Mouse (Mus musculus): ENCODE data around the gene Macf1. TPM values are rescaled to one million over a fixed set of nuclear protein-coding genes. Genes with fewer than 3 reads are reported as not detected.
A peak's percentile ranks its signal among the peaks of the same experiment; 100 is the strongest.
"Not testable (repeated sequence)": the region's sequence is repeated elsewhere in the genome, so short reads cannot be mapped to it uniquely, and the experiment has no call there.

Gene Macf1
- total RNA-seq, 4 experiments from 2014 or later: 214 to 262 (median 235) TPM

DNA sequence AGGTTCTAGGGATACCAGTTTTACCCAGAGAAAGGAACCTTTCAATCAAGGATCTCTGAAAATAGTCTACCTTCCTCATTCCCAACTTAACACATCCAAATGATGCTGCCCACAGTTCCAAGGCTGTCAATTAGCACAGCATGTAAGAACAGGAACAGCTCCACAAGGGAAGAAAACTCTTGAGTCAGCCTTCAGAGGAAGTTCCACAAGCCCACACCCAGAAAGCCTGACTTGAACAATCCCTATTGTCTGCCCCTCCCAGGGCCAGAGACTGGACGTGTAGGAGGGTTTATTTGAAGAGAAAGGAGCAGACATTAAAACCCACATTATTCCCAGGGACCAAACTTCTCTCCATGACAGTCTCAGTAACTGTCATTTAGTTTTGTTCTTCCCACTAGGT lies 48.7 kb downstream of the Macf1 start:
- DNase-seq (ENCODE audit: low spot score in 2 of 2): no peak

DNA sequence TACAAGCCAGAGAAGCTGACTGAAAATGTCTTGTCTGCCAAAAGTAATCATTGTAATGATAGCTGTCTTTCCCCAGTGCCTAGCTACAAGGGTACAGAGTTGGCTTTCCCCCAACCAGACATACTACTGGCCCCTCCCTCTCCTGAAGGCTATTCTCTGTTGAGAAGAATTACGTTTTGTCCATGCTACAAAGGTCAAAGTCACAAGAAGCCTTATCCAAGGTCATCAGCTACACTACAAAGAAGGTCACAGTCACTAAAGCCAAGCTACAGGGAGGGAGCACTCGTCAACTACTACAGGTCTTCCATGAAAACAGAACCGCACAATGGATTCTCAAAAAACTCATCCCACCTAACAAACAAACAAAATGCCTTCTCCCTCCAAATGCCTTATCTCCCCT lies 49.7 kb downstream of the Macf1 start:
- DNase-seq (ENCODE audit: low spot score in 2 of 2): no peak

DNA sequence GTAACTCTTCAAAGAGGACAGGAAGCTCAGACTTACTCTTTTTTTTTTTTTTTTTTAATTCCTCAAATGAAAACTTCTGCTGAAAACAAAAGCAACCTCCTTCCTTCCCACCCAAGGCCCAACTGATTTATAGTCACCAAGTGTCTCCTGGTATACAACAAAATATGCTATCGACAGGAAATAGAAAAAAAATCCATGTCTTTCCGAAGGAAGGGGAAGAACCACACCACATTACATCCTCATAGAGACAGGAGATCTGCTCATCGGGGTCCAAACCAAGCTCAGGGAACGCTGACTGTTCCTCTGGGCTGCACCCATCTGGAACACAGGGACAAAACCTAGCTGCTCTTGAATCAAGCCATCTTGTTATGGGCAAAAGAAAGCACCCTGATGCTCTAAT lies 50.3 kb downstream of the Macf1 start:
- no peak for DNase-seq (ENCODE audit: low spot score in 2 of 2)

DNA sequence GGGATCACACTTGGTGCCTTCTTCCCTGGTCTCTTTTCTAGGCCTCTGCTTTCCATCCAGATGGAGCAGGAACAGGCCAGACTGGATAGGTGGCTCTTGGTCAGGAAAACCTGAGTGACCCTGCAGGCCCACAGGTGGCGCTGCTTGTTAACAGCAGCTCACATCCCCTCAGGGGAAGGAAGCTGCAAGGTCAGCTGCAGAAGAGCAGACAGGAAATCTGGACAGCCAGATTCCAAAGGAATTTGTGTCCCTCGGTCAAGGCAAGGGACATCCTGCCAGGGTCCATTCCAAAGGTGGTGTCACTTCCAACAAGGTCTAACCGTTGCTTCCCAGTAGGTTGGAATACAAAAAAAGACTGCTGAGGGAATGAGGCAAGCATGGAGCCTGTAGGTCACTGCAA lies 50.8 kb downstream of the Macf1 start:
- no peak for DNase-seq (ENCODE audit: low spot score in 2 of 2)

DNA sequence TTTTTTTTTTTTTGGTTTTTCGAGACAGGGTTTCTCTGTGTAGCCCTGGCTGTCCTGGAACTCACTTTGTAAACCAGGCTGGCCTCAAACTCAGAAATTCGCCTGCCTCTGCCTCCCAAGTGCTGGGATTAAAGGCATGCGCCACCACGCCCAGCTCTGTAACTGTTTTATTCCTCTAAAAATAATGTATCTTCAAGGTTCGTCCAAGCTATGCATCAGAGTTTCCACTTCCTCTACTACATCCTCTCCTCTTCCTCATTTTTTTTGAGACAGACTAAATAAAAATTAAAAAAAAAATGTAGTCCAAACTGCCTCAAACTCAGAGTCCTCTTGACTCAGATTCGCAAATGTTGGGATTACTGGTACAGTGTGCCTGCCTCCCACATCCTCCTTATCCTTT lies 52.0 kb downstream of the Macf1 start:
- not testable (repeated sequence) for DNase-seq (ENCODE audit: low spot score in 2 of 2)

DNA sequence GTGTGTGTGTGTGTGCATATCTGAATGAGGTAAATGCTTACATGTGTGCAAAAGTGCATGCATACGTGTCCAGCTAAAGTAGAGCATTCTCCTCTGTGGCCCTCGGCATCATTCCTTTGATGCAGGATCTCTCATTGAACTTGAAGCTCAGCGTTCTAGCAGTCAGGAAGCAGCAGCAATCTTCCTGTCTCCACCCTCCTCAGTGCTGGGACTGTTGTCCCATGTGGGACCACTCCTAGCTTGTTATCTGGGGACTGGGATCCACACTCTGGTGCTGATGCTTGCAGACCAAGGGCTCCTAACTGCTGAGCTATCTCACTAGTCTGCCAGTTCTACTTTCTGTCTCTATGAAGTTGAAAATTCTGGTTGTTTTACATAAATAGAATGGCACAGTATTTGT lies 52.5 kb downstream of the Macf1 start:
- DNase-seq (ENCODE audit: low spot score in 2 of 2): no peak

DNA sequence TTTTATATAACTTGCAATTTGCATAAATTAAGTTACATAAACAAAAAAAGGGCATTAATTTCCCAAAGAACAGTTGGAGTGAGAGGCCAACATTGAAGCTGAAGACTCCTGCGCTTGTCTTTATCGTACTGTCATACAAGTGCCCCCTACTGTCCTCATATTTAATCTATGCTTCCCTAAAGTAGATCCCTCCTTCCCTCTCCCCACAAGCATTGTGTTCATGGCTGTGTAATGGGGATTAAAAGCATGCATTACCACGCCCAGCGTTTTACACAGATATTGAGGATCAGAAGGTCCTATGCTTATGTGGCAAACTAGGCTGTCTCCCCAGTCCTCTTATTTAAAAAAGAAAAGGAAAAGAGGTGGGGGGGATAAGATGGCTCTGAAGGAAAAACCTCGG lies 56.5 kb downstream of the Macf1 start:
- DNase-seq (ENCODE audit: low spot score in 2 of 2): no peak

DNA sequence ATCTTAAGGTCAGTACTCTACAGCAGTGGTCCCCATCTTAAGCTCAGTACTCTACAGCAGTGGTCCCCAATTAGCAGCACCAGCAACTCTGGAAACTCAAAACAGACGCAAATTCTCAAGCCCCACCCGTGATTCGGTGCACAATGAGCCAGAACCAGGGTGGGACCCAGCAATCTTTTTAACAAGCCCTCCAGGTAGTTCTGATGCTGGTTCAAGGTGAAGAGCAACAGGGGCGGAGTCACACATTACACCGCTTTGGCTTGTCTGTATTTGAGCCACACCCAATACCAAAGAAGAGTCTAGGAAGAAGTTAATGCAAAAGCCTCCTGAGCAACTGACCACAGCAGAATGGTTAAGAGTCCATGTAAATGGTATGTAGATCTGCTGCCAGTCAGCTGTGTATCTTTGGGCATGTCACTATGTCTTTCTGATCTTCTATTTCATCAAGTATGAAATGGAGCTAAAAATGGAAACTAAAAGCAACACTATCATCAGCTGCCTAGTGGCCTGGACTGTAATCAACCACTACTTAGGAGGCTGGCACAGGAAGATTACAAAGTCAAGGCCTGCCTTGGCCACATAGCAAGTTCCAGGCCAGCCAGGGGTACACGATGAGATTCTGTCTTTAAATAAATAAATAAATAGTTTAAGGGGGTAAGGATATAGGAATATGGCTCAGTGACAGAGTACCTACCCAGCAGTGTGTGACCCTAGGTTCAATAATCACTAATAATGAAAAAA lies 58.7 kb downstream of the Macf1 start:
- DNase-seq (ENCODE audit: low spot score in 2 of 2): no peak

DNA sequence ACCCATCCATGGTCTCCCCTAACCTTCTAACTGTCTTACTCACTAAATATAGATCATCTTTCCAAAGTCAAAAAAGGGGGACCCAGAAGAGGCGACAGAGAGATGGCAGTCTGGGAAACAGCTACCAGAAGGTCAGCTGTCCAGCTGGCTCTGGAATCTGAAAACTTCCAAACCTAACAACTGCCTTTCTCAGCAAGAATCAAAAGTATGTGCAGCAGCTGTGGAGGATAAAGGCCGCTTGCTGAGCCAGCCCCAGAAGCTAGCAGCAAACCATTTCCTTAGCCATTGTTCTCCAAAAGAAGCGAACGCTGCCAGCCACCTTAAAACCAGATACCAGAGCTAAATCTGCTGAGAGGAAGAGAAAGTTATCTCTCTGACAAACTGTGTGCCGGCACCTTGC lies 59.7 kb downstream of the Macf1 start:
- DNase-seq (ENCODE audit: low spot score in 2 of 2): no peak

DNA sequence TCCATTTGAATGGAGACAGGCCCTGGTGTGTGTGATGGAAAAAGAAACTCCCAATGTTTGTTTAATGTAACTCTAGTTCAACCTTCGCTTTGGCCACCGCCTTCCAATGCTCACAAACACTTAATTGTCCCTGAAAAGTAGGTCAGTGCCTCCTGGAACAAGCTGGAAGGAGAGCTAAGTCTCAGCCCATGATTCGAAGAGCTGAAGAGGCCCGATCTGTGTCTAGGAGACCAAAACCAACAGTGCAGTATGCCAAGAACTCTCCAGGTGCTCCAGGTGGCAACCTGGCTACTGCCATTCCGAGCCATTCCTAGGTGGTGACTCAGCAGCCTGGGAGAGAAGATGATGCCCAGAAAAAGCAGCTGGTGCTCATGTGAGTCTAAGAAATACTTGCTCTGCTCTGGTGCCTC lies 60.4 kb downstream of the Macf1 start:
- no peak for DNase-seq (ENCODE audit: low spot score in 2 of 2)

DNA sequence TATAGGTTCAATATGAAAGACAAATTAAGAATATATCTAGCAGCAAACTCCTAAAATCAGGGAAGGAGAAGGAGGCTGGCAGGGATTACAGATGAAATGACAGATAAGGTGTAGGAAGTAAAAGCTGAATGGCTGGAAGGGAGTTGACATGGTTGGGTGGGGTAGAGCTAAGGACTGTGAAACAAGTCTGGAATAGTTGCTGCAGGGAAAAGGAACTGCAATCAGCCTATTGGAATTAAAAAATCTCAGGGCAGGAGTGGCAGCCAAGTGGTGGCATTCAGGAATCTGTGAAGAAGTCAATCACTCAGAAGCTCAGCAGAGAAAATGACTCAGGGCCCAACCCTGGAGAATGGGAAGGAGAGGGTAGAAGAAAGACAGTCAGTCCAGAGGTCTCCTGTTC lies 62.4 kb downstream of the Macf1 start:
- DNase-seq (ENCODE audit: low spot score in 2 of 2): no peak

DNA sequence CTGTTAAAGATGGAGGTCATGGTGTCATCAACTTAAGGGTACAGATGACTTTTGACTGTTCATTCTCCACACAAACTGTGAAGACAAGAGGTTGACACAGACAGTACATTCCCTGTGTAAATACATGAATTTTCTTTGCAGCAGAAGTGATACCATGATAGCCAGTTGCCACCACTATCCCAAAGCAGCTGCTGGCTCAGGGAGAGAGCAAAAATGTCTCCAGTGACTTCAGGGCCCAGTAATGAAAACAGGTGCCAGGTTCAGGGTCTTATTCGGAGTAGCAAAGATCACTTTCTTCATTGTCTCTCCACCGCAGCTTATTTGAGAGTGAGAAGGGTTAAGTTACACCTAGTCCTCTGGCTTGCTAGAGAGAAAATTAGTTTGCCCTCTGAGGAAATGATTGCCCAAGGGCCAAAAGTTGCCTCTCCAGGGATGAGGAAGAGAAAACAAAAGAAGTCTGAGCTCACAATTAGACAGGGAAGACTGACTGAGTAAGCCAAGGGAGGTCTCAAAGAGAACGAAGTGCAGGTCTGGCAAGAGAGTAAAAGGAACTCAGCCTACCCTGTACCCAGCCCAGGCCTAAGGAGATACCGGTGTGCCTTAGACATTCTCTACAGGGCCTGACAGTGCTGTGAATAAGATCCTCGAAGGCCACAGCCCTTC lies 66.3 kb downstream of the Macf1 start:
- DNase-seq (ENCODE audit: low spot score in 2 of 2): no peak

DNA sequence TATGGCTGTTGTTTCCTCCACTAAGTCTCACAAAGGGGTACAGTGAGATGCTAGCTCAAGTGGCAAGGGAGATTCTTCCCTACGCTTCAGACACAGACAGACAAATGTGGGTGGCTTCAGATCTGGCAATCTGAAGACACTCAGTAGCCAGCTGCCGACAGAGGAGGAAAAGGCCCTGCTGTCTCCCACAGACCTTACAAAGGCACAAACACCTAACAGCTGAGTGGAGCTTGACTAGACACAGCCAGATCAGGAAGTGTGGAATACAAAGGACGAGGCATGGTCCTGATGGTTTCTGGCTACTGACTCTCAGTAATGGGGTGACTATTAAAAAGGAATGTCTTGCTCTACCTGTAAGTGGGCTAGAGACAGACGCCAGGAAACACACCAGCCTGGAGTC lies 67.2 kb downstream of the Macf1 start:
- DNase-seq (ENCODE audit: low spot score in 2 of 2): peak in 1 of 2 experiments; percentile 26

DNA sequence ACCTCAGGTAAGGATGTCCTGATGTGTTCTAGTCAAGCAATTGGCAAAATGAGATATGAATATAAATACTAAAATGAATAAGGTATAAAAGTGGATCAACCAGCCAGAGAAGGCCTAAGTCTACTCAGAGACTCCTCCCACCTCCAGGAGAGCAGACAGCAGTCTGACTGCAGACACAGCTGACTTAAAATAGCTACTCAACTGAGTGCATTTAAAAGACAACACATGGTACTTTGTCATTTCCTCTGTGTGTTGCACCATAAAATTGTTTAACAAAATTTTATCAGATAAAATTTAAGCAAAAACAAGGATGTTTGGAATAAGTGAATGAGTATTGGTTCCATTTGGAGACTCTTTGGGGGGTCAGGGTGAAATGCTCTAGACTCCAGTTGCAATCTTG lies 67.7 kb downstream of the Macf1 start:
- DNase-seq (ENCODE audit: low spot score in 2 of 2): no peak

DNA sequence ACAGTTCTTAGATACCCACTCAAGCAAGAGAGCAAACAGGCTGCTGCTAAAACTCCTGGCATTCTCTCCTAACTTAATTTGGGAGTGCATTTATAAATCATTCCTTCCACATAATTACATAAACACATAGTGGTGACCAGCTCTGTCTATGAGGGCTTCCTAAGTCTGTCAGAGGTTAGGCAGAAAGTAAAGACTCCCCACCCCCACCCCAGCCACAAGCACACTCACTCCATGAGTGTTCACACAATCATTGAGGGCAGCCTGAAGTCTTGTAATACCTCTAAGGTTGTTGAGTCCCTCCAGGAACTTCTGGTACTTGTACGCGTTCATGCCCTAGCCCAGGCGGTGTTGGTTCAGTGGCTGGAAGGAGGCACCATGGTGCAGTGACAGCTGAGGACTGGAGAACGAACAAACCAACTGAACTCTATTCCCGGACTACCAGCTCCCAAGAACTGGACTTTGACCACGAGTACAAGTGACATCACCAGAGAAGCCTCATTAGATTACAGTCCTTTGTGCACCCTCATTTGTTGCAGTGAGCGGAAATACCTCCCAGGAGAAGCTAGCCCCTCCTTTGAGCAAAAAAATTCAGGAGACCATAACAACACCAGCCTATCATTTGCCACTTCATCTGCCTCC lies 70.7 kb downstream of the Macf1 start:
- DNase-seq (ENCODE audit: low spot score in 2 of 2): no peak

DNA sequence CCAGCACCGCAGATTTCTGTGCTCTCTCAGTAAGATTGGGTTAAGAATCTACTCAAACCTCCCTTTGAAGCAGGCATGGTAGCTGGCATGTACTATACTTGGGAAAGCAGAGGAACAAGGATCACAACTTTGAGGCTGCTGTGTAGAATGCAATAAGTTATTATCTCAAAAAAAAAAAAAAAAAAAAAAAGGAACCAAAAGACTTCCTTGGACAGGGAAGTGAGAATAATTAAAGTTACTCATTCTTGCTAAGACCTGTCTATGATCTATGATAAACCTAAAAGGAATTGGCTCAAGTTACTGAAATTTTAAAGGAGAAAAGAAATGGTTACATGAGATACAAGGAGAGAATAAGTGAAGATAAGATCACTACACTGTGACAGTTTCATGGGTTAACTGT lies 72.2 kb downstream of the Macf1 start:
- no peak for DNase-seq (ENCODE audit: low spot score in 2 of 2)

DNA sequence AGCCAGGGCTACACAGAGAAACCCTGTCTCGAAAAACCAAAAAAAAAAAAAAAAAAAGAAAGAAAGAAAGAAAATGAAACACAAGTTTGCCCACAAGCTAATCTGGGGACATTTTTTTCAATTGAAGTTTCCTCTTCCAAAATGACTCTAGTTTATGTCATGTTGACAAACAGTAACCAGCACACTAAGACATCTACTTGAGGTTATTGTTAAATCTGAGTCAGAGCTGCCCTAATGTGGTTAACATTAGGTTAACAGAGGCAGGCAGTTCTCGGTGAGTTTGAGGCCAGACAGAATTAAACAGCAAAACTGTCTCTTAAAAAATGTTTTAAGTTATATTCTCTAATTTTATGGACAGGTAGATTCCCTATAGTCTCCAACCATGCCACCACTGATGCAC lies 72.9 kb downstream of the Macf1 start:
- no peak for DNase-seq (ENCODE audit: low spot score in 2 of 2)

DNA sequence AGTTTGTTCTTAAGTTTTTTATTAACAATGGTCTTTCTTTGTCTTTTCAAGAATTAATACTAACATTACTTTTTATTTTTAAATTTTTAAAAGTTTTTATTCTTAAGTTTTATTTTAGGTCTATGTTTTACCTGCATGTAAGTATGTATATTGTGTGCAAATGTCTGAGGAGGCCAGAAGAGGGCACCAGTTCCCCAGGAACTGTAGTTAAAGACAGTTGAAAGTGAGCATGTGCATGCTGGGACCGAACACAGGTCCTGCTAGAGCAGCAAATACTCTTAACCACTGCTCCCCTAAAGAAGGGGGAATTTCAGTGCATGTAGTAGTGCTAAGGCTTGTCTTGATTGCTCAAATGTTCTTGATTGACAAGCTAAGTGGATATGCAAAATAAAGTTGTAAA lies 77.0 kb downstream of the Macf1 start:
- DNase-seq (ENCODE audit: low spot score in 2 of 2): no peak

DNA sequence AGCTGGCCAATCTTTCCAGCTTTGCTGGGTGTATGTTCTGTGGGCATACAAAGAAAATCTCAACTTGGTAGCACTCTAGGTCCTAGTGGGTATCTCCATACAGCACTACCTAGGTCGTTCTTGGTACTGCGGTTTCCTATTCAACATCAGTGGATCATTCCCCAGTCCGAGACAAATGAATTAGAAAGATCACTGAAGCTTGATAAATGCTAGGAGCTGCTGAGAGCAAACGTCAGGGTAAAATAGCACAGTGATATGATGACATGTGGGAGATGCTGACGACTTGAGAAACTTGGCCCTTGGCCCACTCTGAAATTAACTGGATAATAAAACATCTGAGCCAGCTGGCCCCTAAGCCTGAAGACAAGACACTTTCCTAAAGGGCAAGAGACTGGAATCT lies 78.2 kb downstream of the Macf1 start:
- DNase-seq (ENCODE audit: low spot score in 2 of 2): no peak

DNA sequence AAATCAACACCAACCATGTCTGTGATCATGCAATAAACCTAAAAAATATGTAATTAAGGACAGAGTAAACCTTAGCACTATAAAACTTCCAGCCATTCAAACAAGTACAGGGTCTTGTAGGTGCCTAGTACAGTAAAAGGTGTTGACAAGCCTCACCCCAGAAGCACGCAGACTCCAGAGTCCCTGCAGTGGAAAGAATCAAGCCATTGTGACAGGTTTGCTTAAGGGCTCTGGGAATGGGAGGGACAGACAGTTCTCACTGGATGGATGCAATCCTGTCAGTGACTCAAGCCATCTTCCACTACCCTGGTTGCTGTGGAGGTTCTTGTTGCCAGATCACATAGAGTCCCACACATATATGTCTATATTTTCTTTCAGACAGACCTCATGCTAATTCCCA lies 78.9 kb downstream of the Macf1 start:
- no peak for DNase-seq (ENCODE audit: low spot score in 2 of 2)

DNA sequence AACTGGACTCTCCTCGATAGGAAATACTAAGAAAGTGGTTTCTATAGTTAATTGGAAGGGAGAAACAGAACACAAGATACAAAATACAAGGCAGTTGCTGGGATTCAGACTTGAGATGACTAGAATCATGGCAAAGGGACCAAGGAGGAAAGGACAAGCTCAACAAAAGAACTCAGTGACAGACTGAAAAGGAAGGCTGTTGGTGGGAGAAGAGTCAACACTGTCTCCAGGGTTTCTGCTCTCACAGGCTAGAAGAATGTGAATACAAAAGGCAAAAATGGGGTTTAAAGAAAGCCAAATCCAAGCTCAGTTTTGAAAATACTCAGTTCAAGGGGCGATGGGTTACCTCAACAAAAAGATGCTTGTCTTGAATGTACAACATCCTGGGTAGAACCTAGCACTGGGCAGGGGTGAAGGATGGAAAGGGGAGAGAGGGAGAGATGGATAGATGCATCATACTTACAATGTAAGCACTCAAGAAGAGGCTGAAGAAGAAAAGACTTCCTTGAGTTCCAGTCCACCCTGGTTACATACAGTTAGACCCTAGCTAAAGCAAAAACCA lies 81.4 kb downstream of the Macf1 start:
- DNase-seq (ENCODE audit: low spot score in 2 of 2): no peak

DNA sequence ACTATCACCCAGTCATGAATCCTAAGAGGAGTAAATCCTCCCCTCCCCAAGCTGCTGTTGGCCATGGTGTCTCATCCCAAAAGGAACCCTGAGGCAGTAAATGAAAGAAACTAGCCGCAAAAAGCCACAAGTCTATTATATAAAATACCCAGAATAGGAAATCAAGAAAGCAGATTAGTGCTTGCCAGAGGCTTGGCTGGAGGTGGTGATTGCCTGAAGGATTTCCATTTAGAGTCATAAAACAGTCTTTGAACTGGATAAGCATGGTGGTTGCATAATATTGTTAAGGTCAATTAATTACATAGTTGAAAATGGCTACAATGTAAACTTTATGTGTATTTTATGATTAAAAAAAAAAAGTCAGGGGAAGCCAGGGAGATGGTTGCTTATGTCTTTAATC lies 83.1 kb downstream of the Macf1 start:
- no peak for DNase-seq (ENCODE audit: low spot score in 2 of 2)

Measured in left cerebral cortex, adult 8-10 months (tissue).